Mouse (Mus musculus) Patski (cell line): ENCODE measurements around the gene Camk2b. TPM values are rescaled to one million over a fixed set of nuclear protein-coding genes. Genes with fewer than 3 reads are reported as not detected.

Experiments used
- ATAC-seq: fragments of 100-300 bp; one replicate; pipeline ENCODE4 v1.8.0; 2021
- CTCF ChIA-PET: fragments of 350-600 bp; sonication (Branson Sonifier 250); formaldehyde crosslinking; loops from one replicate; lab custom pipeline; 2022; ENCODE audit warnings: inconsistent platforms; lab: Charles Lee
- POLR2A ChIA-PET: fragments of 350-600 bp; sonication (Branson Sonifier 250); formaldehyde crosslinking; loops from one replicate; lab custom pipeline; 2022; ENCODE audit warnings: antibody characterized with exemption, inconsistent platforms; lab: Charles Lee
- DNase-seq: peaks from one replicate; pipeline ENCODE4 v3.0.0-alpha.2; 2011; ENCODE audit warnings: low read depth, low spot score
- H3K27me3 ChIP-seq: fragments of 371-371 bp; one replicate; pipeline ENCODE4 v1.5.1; 2021
- CTCF ChIP-seq: fragments of 100-300 bp; IDR thresholded peaks from one replicate; pipeline ENCODE4 v1.5.1; 2021
- in situ Hi-C: fragments of 300-500 bp; cut with MboI; formaldehyde crosslinking; loops from 3 replicates; pipeline ENCODE4 v1.11.1; 2018; ENCODE audit warnings: low pct_unique_long_range_greater_than_20kb, mixed read lengths
- polyA plus RNA-seq: library from polyadenylated mRNA; unstranded; gene quantifications from one replicate; pipeline ENCODE4 v1.2.3, GENCODE M21; 2021

The Camk2b gene
- polyA plus RNA-seq, 1 experiment from 2014 or later: 9.6 TPM

DNA sequence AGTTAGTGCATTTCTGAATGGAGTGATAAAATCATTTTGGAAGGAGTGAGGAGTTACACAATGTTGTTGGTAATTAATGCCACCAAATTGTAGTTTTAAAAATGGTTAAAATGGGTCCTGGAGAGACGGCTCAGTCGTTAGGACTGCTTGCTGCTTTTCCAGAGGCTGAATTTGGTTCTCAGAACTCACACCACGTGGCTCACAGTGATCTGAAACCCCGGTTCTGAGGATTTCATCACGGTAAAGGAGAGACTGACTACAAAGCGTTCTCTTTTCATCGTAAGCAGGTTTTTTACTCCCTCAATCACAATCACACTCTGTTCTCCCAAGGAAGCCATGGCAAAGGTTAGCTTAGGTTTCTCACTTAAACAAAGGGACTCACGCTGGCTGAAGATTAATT, 141.5 kb downstream of the Camk2b start:
- ATAC-seq: no peak
- in situ Hi-C loops: loop anchor here (25.0 kb wide), 1 partner anchor 437 kb away; no protein-coding TSS in a partner anchor

DNA sequence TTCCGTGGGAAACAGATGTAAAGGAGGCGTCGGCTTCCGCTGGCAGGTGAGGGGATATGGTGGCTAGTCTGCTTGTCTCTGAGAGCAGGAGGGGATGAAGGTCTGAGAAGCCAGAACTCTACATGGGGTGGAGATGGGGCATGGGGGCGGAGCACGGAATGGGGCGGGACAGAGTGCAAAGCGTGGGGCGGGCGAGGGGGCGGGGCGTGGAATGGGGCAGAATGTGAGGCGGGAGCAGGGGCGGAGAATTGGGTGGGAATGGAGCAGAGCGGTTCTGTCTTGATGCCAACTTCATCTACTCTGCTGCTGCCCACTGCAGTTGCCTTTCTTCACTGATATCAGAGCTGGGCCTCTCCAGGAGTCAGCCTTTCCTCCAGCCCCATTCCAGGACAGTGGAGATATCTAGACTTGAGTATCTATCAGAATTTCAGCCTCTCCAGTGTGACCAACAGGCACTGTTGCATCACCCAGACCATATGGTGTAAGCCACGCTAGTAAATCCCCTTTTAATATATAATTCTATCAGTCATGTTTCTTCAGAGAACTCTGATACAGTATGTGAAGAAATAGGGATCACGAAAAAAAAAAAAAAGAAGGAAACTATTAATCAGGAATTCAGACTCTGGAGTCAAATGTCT, 145.7 kb downstream of the Camk2b start:
- DNase-seq: no peak
- in situ Hi-C loops: loop anchor here (25.0 kb wide), 1 partner anchor 433 kb away; no protein-coding TSS in a partner anchor
- TF ChIP-seq CTCF: no peak
- CTCF ChIA-PET: interaction anchor here (1.0 to 1.7 kb wide), 2 partner anchors 11 to 21 kb away, joined by 3 to 4 read pairs; no protein-coding TSS in a partner anchor
- no peak for ATAC-seq
- POLR2A ChIA-PET: no interaction called here
- H3K27me3 ChIP-seq: peaks cover 19% of the 10 kb centered on the region

More for the DNA sequence above, 141.5 kb downstream of the Camk2b start:
- peaks cover 19% of the 10 kb centered on the region for H3K27me3 ChIP-seq
- TF ChIP-seq CTCF: no peak
- ChIA-PET CTCF (no interaction called here), POLR2A (no interaction called here)
- DNase-seq: no peak

Other genes with a start within 250 kb of the Camk2b start
- gene Polm, start 228.3 kb downstream of the Camk2b start, polyA plus RNA-seq: 47.5 TPM
- 12.5 TPM for gene Aebp1, start 204.4 kb downstream of the Camk2b start, polyA plus RNA-seq
- gene Pold2, start 188.1 kb downstream of the Camk2b start, polyA plus RNA-seq: 76.9 TPM
- not detected for gene Myl7, start 167.6 kb downstream of the Camk2b start, polyA plus RNA-seq
- 0.33 TPM for gene Gck, start 116.3 kb downstream of the Camk2b start, polyA plus RNA-seq
- 94.5 TPM for gene Ykt6, start 110.7 kb downstream of the Camk2b start, polyA plus RNA-seq
- 0.33 TPM for gene A730071L15Rik, start 133.7 kb upstream of the Camk2b start, polyA plus RNA-seq
- 48.9 TPM for gene Nudcd3, start 134.1 kb upstream of the Camk2b start, polyA plus RNA-seq
- 0.24 TPM for gene Npc1l1, start 163.8 kb upstream of the Camk2b start, polyA plus RNA-seq
- gene Ddx56, start 201.4 kb upstream of the Camk2b start, polyA plus RNA-seq: 51.4 TPM
- 163 TPM for gene Tmed4, start 208.5 kb upstream of the Camk2b start, polyA plus RNA-seq
- gene Ogdh, start 225.3 kb upstream of the Camk2b start, polyA plus RNA-seq: 190 TPM